Mouse (Mus musculus): ENCODE measurements at regions not wholly inside any gene's neighbourhood (a gene's known extent, or its start where the extent isn't known, plus 50 kb on each side); places are given as distances from the start of the nearest gene placed in this dataset.
A peak's percentile ranks its signal among the peaks of the same experiment; 100 is the strongest.

DNA sequence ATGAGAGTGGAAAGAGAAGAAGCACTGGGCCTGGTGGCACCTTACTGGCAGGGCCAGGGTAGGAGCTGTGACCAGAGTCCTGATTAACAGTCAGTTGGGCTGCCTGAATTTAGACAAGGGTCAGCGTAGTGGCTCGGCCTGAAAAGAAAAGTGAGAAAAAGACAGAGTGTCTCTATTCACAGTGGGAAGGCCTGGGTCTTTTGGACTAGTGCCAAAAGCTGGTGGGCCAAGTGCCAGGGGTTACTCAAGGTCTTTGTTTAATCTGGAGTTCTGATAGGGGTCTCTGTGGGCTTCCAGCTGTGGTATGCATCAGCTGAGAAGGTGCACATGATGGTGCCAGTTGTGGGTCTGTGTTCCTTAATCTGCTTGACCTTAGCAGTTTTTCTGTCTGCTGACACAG is 2129.4 kb upstream of the Pcdh20 start:
- no peak overlapping the region for H3K27ac ChIP-seq (replicated peaks)
- no peak overlapping the region for H3K4me2 ChIP-seq (replicated peaks)
- no peak overlapping the region for H3K4me3 ChIP-seq
- H3K9me3 ChIP-seq = no peaks in the 10 kb centered on the region
- no peaks in the 10 kb centered on the region for H3K27me3 ChIP-seq
- peak; percentile 54 for ATAC-seq (ENCODE audit: low FRiP score, low read depth)
- H3K9ac ChIP-seq (replicated peaks) = no peak overlapping the region
- H3K4me1 ChIP-seq = peaks cover 7% of the 10 kb centered on the region; the same call in 1 of the 2 replicates
- 33% methylated on average over 2 of the region's 2 CpGs for WGBS
- no peaks in the 10 kb centered on the region for H3K36me3 ChIP-seq

All from midbrain, embryonic 12.5 days (tissue).